Mouse (Mus musculus) right cerebral cortex, postnatal 14 days (tissue): Measurements from ENCODE around the gene Atg4a.

Source experiments
- DNase-seq: peaks from one replicate; pipeline ENCODE4 v3.0.0; 2022

Atg4a gene

DNA sequence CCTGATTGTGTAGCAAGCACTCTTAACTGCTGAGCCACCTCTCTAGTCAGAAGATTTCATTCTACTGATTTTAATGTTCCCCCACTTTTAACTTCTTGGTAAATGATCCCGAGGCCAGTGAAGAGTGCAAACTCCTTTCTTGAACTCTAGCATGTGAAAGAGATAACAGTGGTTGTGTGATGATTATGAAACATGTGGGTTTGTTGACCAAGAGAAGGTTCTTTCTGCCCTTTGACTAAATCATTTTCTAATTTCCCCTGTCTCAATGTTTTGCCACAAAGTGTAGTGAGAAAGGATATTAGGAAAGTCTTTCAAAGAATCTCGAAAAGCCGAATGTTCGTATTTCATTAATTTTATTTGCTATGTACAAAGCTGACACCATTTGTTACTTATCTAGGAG is 208.4 kb downstream of the Atg4a start:
- DNase-seq: no peak

DNA sequence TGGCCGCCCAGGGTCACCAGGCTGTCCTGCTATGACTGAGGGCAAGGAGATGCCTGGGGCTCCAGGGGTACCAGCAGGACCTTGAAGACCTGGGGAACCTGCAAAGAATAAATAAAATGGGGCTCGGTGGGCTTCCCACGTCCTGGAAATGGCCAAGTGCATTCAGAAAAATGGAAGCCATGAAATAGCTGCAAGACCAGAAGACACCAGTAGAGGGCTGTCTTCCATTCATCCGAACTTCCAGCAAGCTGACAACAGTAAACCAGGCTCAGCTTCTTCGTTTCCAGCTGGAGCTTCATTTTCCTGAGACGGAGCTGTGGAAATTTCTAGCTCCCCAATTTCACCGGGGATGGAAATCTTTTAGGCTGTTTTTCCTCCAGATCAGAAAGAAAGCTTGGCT is 218.6 kb downstream of the Atg4a start:
- DNase-seq: peak; percentile 22

- DNase-seq: no peak
These were observed 238.3 kb downstream of the Atg4a start for GRCm38 (mm10) chrX:141195036-141195435.

- no peak for DNase-seq
These were observed 242.3 kb downstream of the Atg4a start for GRCm38 (mm10) chrX:141198993-141199392.

GRCm38 (mm10) chrX:141212802-141213201 is 256.1 kb downstream of the Atg4a start:
- DNase-seq: peak; percentile 41
